Mouse (Mus musculus): ENCODE measurements around the gene Zdhhc21. TPM values are rescaled to one million over a fixed set of nuclear protein-coding genes. Genes with fewer than 3 reads are reported as not detected.

The Zdhhc21 gene
- total RNA-seq, 4 experiments from 2014 or later: 44.0 to 53.3 (median 47.5) TPM

DNA sequence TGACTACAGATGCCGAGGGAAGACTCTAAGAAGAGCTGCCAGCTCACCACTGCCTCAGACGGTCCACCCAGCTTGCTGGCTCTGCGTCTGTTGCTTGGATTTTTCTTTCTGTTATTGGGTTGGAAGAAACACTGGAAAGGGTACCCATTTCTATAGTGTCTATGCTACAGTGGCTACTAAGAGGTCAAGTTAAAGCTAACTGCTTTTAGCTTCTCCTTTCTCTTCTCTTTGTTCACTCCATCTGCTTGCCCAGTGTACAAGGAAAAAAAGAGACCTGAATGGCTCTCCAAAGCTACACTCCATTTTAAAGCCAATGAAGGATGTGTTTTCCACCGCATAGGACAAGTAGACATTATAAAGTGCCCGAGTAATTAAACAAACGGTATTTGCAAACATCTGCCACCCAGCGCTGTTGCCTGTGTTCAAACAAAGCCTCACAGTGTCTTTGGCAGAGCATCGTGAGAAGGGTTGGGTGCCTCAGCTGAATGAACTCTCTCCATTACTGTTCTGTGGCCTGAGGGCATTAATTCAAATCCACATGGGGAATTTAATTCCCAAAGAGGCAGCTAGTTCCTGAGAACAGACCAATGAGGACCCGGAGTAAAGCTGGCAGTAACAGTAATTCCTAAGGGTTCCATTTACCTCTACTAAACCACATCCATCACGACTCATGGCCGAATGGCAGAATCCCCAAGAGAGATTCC is 94.1 kb downstream of the Zdhhc21 start:
- DNase-seq (ENCODE audit: low spot score in 2 of 2): no peak

DNA sequence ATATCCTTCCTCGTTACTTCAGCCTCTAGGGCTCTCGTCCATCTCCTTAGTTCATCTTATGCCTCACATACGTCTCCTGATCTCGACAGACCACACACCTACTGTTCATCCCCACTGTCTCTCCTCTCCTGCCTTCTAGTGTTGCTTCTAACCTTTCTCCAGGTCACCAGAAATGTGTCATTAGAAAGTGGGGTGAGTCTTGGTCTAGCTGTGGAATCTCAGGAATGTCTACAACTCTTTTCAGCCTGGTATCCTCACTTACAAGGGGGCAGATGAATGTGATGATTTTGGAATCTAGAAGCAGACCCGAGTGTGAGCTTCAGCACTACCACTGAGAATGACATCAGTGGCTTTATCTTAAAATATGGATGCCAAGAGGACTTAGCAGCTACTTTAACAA is 96.2 kb downstream of the Zdhhc21 start:
- DNase-seq (ENCODE audit: low spot score in 2 of 2): no peak

DNA sequence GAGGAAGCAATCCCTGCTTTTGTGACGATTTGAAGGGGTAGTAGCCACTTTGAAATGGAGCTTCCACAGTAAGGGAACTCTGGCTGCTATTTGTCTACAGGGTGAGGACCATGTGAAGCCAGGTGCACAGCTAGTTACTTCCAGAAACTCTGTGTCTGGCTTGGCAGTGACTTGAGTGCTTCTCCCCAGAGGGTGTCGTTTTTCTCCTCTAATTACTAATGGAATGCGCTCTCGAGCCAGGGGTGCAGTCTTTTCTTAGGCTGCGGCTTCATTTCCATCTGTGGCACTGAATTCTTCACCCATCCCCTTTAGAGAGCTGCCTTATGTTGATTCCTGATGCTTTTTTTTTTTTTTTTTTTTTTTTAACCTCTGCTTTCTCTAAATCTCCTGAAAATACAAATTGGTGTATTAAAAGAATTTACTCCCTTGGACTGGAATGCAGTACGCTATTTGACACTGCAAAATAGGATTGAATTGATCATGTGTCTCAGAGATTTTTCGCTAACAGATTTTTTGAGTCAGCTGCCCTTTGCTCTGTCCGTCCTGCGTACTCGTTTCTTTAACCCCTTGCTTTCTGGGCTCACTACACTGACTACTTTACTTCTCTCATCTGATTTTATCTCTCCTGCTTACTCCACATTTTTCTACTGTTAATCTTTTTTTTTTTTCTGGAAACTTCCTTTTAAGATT is 97.2 kb downstream of the Zdhhc21 start:
- DNase-seq (ENCODE audit: low spot score in 2 of 2): no peak

DNA sequence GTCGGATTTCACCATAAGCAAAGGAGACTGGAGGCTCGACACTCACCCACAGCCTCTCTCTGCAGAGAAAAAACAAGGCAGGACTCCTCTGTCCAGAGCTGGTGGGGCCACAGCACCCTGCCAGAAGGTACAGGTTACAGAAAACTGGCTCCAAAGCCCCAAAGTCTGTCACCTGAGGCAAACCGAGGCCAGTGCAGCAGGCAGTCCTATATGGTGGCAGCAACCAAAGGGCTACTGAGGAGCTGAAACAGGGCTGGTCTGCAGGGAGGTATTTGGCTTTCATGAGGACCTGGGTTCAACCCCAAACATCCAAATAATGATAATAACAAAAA is 103.5 kb downstream of the Zdhhc21 start:
- no peak for DNase-seq (ENCODE audit: low spot score in 2 of 2)

DNA sequence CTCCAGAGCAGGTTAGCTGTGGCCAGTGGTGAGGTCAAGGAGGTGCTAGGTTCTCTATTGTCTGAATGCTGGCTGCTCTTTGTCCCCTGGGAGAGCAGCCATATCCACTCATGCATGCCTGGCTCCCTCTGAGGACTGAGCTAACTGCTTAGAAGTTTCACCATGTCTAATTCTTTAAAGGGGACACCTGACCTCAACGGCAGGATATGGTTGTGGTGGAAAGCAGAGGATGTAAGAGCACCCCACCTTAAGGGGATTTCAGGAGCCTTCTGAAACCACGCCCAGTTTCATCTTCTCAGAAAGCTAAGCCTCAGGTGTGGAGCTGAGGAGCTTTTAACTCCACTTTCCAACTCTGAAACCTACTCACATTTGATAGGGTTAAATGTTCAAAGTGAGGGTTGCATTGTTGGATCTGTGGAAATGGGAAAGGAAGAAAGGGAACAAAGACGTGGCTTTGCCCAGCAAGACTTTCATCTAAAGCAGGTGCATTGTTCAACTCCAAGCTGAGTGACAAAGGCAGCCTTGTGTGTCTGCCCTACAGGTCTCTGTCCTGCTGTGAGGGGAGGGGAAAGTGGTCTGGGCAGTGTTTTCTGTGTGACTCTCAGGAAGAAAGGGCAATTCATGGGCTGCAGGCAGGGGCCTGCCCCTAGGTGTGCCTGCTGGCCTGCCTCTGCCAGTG is 104.0 kb downstream of the Zdhhc21 start:
- DNase-seq (ENCODE audit: low spot score in 2 of 2): no peak

Other genes starting within 250 kb of the Zdhhc21 start
- gene Nfib, start 154.2 kb downstream of the Zdhhc21 start, total RNA-seq (2022): 100 to 1,000 TPM; 125 to 165 (median 149) TPM
- gene Cer1, start 25.2 kb upstream of the Zdhhc21 start, total RNA-seq (2022): under 1 TPM in 1 of 4 experiments, not detected in 3; 0.19 TPM
- gene Frem1, start 192.4 kb upstream of the Zdhhc21 start, total RNA-seq (2022): 1 to 10 TPM; 1.9 to 3.7 (median 2.8) TPM

Measured in layer of hippocampus, adult 8-10 months (tissue).